Mouse (Mus musculus): ENCODE measurements around the gene Snx11.

DNA sequence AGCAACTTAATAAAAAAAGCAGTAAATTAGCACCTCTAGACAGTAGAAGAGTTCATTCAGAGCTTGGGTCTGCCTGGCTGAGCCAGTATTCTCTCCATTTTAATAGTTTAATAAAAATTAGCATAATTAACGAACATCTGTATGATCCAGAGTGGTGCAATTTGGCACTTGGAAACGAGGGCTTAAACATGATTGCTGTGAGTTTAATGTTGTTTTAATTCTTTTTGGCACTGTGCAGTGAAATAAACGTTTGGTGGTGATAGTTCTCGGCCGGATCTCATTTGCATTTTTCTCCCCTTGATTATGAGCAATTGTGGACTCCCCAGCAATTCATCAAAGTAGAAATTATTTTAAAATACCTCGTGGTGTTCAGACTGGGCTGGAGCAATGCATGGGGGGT lies 30.7 kb downstream of the Snx11 start:
- TF ChIP-seq CTCF (IDR thresholded peaks at IDR 0.05; ENCODE audit: borderline replicate concordance, insufficient read depth, low read length) (no peak), POLR2A (IDR thresholded peaks at IDR 0.05; ENCODE audit: low read depth, low read length) (no peak)

Data from embryonic fibroblast, embryonic 13.5 days (primary cell).